Mouse (Mus musculus) heart, adult 18-20 months (tissue): ENCODE results near the gene Gm3854. TPM values are rescaled to one million over a fixed set of nuclear protein-coding genes. Genes with fewer than 3 reads are reported as not detected.

Experiments used
- DNase-seq, 2 experiments: peaks; one replicate each; pipeline ENCODE4 v3.0.0; 2021 to 2022; ENCODE audit warnings: mixed read lengths in 1 of 2
- total RNA-seq, 2 experiments: library from RNA; stranded (reverse); gene quantifications; 2 replicates each; pipeline ENCODE4 v1.2.3; 2021

Gm3854 gene
- total RNA-seq, 2 experiments from 2014 or later: 0.22 to 0.36 TPM

DNA sequence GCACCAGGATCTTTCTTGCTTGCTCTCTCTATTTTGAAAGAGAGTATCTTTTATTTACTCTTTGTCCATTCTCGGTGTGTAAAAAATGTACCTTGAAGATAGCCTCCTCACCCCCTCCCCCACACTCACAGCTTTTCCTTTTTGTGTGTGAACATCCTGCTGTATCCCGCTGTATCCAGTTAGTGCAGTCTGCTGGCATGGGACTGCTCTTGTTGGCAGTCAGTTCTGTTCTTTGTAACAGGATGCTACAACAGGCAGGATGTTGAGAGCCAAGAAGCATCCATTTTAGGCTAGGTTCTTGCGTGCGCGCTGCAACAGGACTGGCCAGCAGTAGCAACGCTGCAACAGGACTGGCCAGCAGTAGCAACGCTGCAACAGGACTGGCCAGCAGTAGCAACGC is 43.4 kb downstream of the Gm3854 start:
- DNase-seq: peak; percentile 41 to 66

DNA sequence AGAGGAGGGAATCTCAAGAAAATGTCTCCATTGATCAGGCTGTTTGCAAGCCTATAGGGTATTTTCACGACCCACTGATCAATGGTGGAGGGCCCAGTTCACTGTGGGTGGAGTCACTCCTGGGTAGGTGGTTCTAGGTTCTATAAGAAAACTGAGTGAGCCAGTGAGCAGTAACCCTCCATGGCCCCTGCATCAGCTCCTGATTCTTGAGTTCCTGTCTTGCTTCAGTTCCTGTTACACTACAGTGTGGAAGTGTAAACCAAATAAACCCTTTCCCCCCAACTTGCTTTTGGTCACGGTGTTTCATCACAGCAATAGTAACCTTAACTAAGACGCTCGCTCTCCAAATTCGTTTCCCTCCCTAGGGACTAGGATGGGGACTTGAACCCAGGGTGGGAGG is 45.4 kb downstream of the Gm3854 start:
- DNase-seq: no peak

- no peak for DNase-seq
These were observed 45.9 kb downstream of the Gm3854 start for GRCm38 (mm10) chr7:6389449-6389848.

- DNase-seq: peak; percentile 52 to 67
These were observed 54.7 kb downstream of the Gm3854 start, which contains the start of gene Smim17 for GRCm38 (mm10) chr7:6397996-6398975. Gene Smim17, plus strand, starts transcription at chr7:6398715.

Other genes starting within 250 kb of the Gm3854 start
- gene Zfp787, start 187.8 kb upstream of the Gm3854 start, total RNA-seq: 10 to 100 TPM; 31.3 to 32.3 TPM
- 10 to 100 TPM; 12.3 to 13.6 TPM for gene Zfp444, start 171.5 kb upstream of the Gm3854 start, total RNA-seq
- gene Galp, start 146.7 kb upstream of the Gm3854 start, total RNA-seq: not detected
- not detected for gene Zscan5b, start 121.5 kb upstream of the Gm3854 start, total RNA-seq
- not detected for gene Epp13, start 91.0 kb upstream of the Gm3854 start, total RNA-seq
- 1 to 10 TPM; 2.7 to 3.7 TPM for gene Zfp667, start 57.2 kb upstream of the Gm3854 start, total RNA-seq
- 1 to 10 TPM; 2.9 to 3.0 TPM for gene Zfp583, start 12.5 kb upstream of the Gm3854 start, total RNA-seq
- gene Zfp78, start 19.5 kb downstream of the Gm3854 start, total RNA-seq: 1 to 10 TPM; 2.2 to 2.5 TPM
- 1 to 10 TPM; 2.8 to 3.7 TPM for gene Zfp28, start 39.5 kb downstream of the Gm3854 start, total RNA-seq
- not detected for gene Smim17, start 55.0 kb downstream of the Gm3854 start, total RNA-seq
- gene Gm20715, start 66.5 kb downstream of the Gm3854 start, total RNA-seq: not detected
- not detected for gene Olfr1344, start 94.9 kb downstream of the Gm3854 start, total RNA-seq
- not detected for gene Olfr1336, start 112.4 kb downstream of the Gm3854 start, total RNA-seq
- not detected for gene Olfr1346, start 123.3 kb downstream of the Gm3854 start, total RNA-seq
- gene Olfr5, start 143.2 kb downstream of the Gm3854 start, total RNA-seq: not detected
- not detected for gene Olfr1347, start 156.0 kb downstream of the Gm3854 start, total RNA-seq
- gene Olfr1348, start 165.0 kb downstream of the Gm3854 start, total RNA-seq: not detected
- not detected for gene Olfr1349, start 179.2 kb downstream of the Gm3854 start, total RNA-seq
- not detected for gene Olfr1350, start 221.1 kb downstream of the Gm3854 start, total RNA-seq